Mouse (Mus musculus) midbrain, postnatal 0 days (tissue): ENCODE results near the gene Olfr547. TPM values are rescaled to one million over a fixed set of nuclear protein-coding genes. Genes with fewer than 3 reads are reported as not detected.

Experiments
- ATAC-seq: fragments of 200-750 bp; cut with Nextera tagmentation; 2 replicates; pipeline ENCODE4 v1.8.0; 2017; ENCODE audit warnings: moderate number of reproducible peaks, mild to moderate bottlenecking, moderate TSS enrichment, moderate library complexity; ENCODE audit not compliant: low FRiP score
- DNase-seq: peaks from one replicate; pipeline ENCODE4 v3.0.0-alpha.2; 2015; ENCODE audit warnings: low spot score
- H3K27ac ChIP-seq: fragments of 300-500 bp; sonication (generic); 2 replicates; pipeline ENCODE4 v1.5.1; 2014; ENCODE audit warnings: low read depth, mild to moderate bottlenecking, low read length, mixed read lengths
- H3K27me3 ChIP-seq: fragments of 300-500 bp; sonication (generic); 2 replicates; pipeline ENCODE4 v1.6.1; 2014; ENCODE audit warnings: low read length, control low read depth, mixed read lengths; ENCODE audit not compliant: insufficient read depth
- H3K36me3 ChIP-seq: fragments of 300-500 bp; sonication (generic); 2 replicates; pipeline ENCODE4 v1.6.1; 2014; ENCODE audit warnings: low read length, control low read depth, mixed read lengths; ENCODE audit not compliant: insufficient read depth
- H3K4me1 ChIP-seq: fragments of 300-500 bp; sonication (generic); 2 replicates; pipeline ENCODE4 v1.6.1; 2014; ENCODE audit warnings: mild to moderate bottlenecking, control low read depth, antibody characterized with exemption, low read length, mixed read lengths; ENCODE audit not compliant: insufficient read depth
- H3K4me2 ChIP-seq: fragments of 300-500 bp; sonication (generic); 2 replicates; pipeline ENCODE4 v1.6.1; 2014; ENCODE audit warnings: low read depth, mild to moderate bottlenecking, low read length, mixed read lengths; ENCODE audit not compliant: poor library complexity, severe bottlenecking
- H3K4me3 ChIP-seq: fragments of 300-500 bp; sonication (generic); 2 replicates; pipeline ENCODE4 v1.5.1; 2014; ENCODE audit warnings: low read depth, mild to moderate bottlenecking, low read length, moderate library complexity
- H3K9ac ChIP-seq: fragments of 300-500 bp; sonication (generic); replicated peaks from 2 replicates; pipeline ENCODE4 v1.6.1; 2014; ENCODE audit warnings: mild to moderate bottlenecking, low read length, moderate library complexity, mixed read lengths; ENCODE audit not compliant: poor library complexity, severe bottlenecking
- H3K9me3 ChIP-seq: fragments of 300-500 bp; sonication (generic); 2 replicates; pipeline ENCODE4 v1.6.1; 2016; ENCODE audit warnings: low read length, control low read depth
- CTCF ChIP-seq: IDR thresholded peaks from 2 replicates; pipeline ENCODE4 v1.5.1; 2016; ENCODE audit warnings: antibody characterized with exemption, mild to moderate bottlenecking
- WGBS: fragments of 180-500 bp; shearing (Covaris S2); extraction: QIAGEN DNeasy Blood & Tissue Kit; methylation state at CpG from one replicate; pipeline ENCODE4 v1.1.7; 2014; 5-methylcytosine and 5-hydroxymethylcytosine counted together
- polyA plus RNA-seq: library from polyadenylated mRNA; unstranded; fragments of >200 nt; fragmentation: Nextera tagmentation; extraction: Ambion mirVana; gene quantifications from 2 replicates; pipeline ENCODE4 v1.2.1, GENCODE M21; 2015
- total RNA-seq: library from RNA; depleted of rRNA; stranded (reverse); fragments of >200 nt; gene quantifications from 2 replicates; pipeline ENCODE4 v1.2.3, GENCODE M21; 2014

The Olfr547 gene
- total and polyA plus RNA-seq, 2 experiments from 2014 or later, result not detected

DNA sequence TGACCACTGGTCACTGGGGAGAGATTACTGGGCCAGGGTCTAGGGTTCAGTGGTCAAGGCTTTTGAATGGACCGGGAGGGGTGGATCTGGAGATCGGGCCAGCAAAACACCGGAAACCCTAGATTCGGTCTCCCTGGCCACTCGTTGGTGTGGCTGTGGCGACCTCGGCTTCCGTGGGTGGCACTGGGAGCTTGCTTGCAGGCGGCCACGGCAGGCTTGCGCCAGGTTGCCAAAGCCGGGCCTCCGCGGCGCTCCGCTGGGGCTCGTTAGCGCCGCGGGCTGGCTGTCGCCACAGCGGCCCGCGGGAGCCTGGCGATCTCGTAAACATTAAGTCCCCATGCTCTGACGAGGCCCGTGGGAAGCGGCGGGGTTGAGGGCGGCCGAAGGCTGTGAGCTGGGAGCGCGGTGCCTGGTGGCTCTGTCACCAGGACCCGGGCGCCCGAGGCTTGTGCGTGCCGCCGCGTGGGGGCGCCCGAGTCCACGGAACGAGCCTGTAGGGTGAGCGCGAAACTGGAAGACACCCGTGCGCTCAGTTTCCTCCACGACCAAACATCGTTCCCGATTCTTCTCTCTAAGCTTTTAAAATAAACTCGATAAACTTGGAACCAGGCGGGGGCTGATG is 21.6 kb upstream of the Olfr547 start:
- Histone ChIP-seq H3K27me3 (peaks cover 5% of the 10 kb centered on the region; the same call in 1 of the 2 replicates), H3K9me3 (no peaks in the 10 kb centered on the region), H3K36me3 (no peaks in the 10 kb centered on the region), H3K4me1 (no peaks in the 10 kb centered on the region), H3K4me2 (peak overlapping the region; percentile 89), H3K27ac (peak overlapping the region; percentile 34; the same call in 1 of the 2 replicates), H3K9ac (peak overlapping the region; percentile 74), H3K4me3 (peak overlapping the region; percentile 54)
- ATAC-seq (peak; percentile 92), DNase-seq (peak; percentile 87)
- WGBS, result under 1% methylated on average over 53 of the region's 54 CpGs
- TF ChIP-seq CTCF, result peak; percentile 87

DNA sequence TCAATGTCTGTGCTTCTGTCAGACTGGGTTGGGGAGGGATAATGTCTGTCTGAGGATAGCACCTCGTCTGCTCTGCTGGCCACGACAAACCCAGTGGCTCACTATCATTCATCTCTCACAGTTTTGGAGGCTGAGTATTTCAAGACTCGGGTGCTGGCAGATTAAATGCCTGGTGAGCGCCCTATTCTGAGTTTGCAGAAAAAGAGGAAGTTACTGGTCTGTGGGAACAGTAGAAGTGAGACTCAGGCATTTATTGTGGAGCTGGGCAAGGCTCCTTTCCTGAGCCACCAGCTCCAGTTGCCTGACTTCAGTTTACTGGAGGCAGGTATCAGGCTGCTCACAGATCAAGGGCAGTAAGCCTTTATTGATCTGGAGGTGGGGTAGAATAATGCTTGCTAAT is 20.4 kb upstream of the Olfr547 start:
- Histone ChIP-seq H3K4me3 (no peak overlapping the region), H3K27ac (no peak overlapping the region), H3K4me1 (no peaks in the 10 kb centered on the region), H3K36me3 (no peaks in the 10 kb centered on the region), H3K9ac (no peak overlapping the region), H3K27me3 (peaks cover 5% of the 10 kb centered on the region; the same call in 1 of the 2 replicates), H3K4me2 (no peak overlapping the region), H3K9me3 (no peaks in the 10 kb centered on the region)
- TF ChIP-seq CTCF, result no peak
- ATAC-seq, result no peak
- no peak for DNase-seq
- 72% methylated on average over 4 of the region's 4 CpGs for WGBS

DNA sequence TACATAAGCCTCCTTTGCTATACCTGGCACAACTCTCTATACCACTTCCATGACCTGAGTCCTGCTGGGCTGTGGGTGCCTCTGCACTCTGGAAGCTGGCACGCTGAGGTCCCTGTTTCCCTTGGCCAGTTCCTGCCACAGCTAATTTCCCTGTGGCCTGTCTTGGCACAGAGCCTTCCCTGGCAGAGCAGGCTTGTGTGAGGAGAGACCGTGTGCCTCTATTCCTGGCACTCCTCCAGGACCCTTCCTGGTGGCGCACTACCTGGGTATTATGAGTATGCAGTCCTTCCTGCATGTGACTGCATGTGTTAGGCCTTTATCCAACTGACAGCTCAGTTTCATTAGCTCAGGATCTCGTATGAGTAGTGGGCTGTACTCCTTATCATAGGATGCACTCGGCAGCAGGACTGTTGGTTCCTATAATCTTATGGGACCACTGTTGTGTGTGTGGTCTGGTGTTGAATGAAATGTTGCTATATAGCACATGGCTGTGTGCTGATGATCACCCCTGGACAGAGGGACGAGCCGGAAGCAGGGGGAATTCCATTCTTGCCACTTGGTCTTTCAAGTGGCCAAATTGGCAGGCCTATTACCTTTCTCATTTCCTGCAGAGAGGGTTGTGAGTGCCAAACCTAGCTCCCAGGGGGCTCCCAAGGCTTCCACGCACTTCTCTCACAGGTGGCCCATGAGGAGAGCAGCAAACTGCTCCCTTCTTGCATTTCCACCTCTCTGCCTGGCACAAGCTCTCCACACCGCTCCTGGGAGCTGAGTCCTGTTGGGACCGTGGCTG is 18.1 kb upstream of the Olfr547 start:
- Histone ChIP-seq H3K4me3 (no peak overlapping the region), H3K9ac (no peak overlapping the region), H3K27ac (no peak overlapping the region), H3K27me3 (peaks cover 5% of the 10 kb centered on the region; the same call in 1 of the 2 replicates), H3K36me3 (no peaks in the 10 kb centered on the region), H3K4me2 (no peak overlapping the region), H3K9me3 (no peaks in the 10 kb centered on the region), H3K4me1 (no peaks in the 10 kb centered on the region)
- peak; percentile 48 for DNase-seq
- TF ChIP-seq CTCF, result no peak
- no peak for ATAC-seq
- WGBS, result 67% methylated on average over 10 of the region's 10 CpGs

DNA sequence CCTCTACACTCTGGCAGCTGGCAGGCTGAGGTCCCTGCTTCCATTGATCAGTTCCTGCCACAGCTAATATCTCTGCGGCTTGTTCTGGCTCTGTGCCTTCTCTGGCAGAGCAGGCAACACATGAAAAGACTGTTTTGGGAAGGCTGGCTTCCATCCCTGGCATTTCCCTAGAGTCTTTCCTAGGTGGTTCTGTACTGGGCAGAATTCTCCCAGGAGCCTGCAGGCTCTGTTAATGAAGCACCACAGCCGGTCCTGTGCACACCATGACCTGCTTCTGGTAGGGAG is 17.6 kb upstream of the Olfr547 start:
- 49% methylated on average over 2 of the region's 2 CpGs for WGBS
- no peak overlapping the region for H3K9ac ChIP-seq
- H3K27ac ChIP-seq, result no peak overlapping the region
- peak; percentile 50 for DNase-seq
- no peaks in the 10 kb centered on the region for H3K4me1 ChIP-seq
- no peak for TF ChIP-seq CTCF
- H3K4me3 ChIP-seq, result no peak overlapping the region
- no peak overlapping the region for H3K4me2 ChIP-seq
- no peaks in the 10 kb centered on the region for H3K36me3 ChIP-seq
- peaks cover 5% of the 10 kb centered on the region; the same call in 1 of the 2 replicates for H3K27me3 ChIP-seq
- H3K9me3 ChIP-seq, result no peaks in the 10 kb centered on the region
- ATAC-seq, result no peak

DNA sequence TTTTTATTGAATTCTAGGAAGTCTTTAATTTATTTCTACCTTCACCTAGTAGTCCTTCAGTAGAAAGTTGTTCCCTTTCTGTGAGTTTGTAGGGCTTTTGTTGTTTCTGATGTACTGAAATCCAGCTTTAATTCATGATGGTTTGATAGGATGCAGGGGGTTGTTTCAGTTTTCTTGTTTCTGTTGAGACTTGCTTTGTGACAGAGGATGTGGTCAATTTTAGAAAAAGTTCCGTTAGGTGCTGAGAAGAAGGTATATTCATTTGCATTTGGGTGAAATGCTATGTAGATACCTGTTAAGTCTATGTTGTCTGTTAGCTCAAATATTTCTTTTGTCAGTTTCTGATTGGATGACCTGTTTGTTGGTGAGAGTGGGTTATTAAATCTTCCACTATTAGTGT is 5.5 kb upstream of the Olfr547 start:
- WGBS, result 79% methylated on average over 1 of the region's 1 CpGs
- no peak overlapping the region for H3K4me2 ChIP-seq
- H3K27ac ChIP-seq, result no peak overlapping the region
- no peaks in the 10 kb centered on the region for H3K36me3 ChIP-seq
- ATAC-seq, result no peak
- no peak for TF ChIP-seq CTCF
- DNase-seq, result no peak
- no peak overlapping the region for H3K9ac ChIP-seq
- H3K4me1 ChIP-seq, result no peaks in the 10 kb centered on the region
- no peaks in the 10 kb centered on the region for H3K9me3 ChIP-seq
- no peaks in the 10 kb centered on the region for H3K27me3 ChIP-seq
- H3K4me3 ChIP-seq, result no peak overlapping the region

DNA sequence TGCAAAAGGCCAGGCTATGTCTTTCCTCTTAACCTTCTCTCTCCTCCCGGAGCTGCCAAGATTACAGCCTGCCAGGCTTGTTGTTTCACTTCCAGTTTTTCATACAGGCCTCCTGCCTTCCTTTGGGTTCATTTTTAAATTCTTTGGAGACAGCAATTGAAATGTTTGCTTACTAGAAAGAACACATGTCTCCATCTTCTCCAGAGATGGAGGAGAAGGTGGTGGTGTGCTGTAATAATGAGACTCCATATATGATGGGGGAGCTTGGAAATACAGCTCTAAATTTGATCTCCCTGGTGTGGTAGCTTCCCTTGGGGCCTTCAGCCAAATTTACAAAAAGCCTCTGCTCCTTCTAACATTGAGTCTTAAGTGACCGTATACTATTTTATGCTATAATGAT is 6.0 kb downstream of the Olfr547 start, which contains the start of gene Olfr548-ps1:
Olfr548-ps1 (plus strand) TSS at position 301 of the 400 bp plus-strand sequence.
- Histone ChIP-seq H3K4me1 (no peaks in the 10 kb centered on the region), H3K9me3 (no peaks in the 10 kb centered on the region), H3K4me3 (no peak within 1 kb of the TSS), H3K27ac (no peak within 1 kb of the TSS), H3K36me3 (no peaks in the 10 kb centered on the region), H3K4me2 (no peak within 1 kb of the TSS), H3K27me3 (no peaks in the 10 kb centered on the region), H3K9ac (no peak within 1 kb of the TSS)
- WGBS, result 87% methylated on average over 2 of the region's 2 CpGs
- no peak for TF ChIP-seq CTCF
- DNase-seq, result no peak
- no peak for ATAC-seq
